Mouse (Mus musculus) small intestine, adult 2 months (tissue): ENCODE measurements around the gene Gsc2. TPM values are rescaled to one million over a fixed set of nuclear protein-coding genes. Genes with fewer than 3 reads are reported as not detected.

ENCODE experiments used
- H3K27ac ChIP-seq: fragments of 200-500 bp; 2 replicates; pipeline ENCODE4 v1.5.1; 2012; ENCODE audit warnings: low read depth, low read length, control low read depth, inconsistent platforms; ENCODE audit not compliant: insufficient read depth
- H3K27me3 ChIP-seq: fragments of 200-500 bp; 2 replicates; pipeline ENCODE4 v1.6.1; 2012; ENCODE audit warnings: mild to moderate bottlenecking, moderate library complexity, low read length, inconsistent platforms; ENCODE audit not compliant: control insufficient read depth, insufficient read depth
- H3K36me3 ChIP-seq: fragments of 200-500 bp; 2 replicates; pipeline ENCODE4 v1.6.1; 2012; ENCODE audit warnings: mild to moderate bottlenecking, low read length, control low read depth, inconsistent platforms; ENCODE audit not compliant: control insufficient read depth, insufficient read depth
- H3K4me1 ChIP-seq: fragments of 200-500 bp; 2 replicates; pipeline ENCODE4 v1.6.1; 2012; ENCODE audit warnings: low read length, inconsistent platforms, mixed read lengths; ENCODE audit not compliant: control insufficient read depth, insufficient read depth, insufficient read length
- H3K4me3 ChIP-seq: fragments of 200-500 bp; 2 replicates; pipeline ENCODE4 v1.5.1; 2012; ENCODE audit warnings: low read depth, mild to moderate bottlenecking, control low read depth, inconsistent platforms, low read length, moderate library complexity
- CTCF ChIP-seq: fragments of 200-500 bp; IDR thresholded peaks from 2 replicates; pipeline ENCODE4 v1.5.1; 2012; ENCODE audit warnings: low read depth, mild to moderate bottlenecking, control low read depth, inconsistent platforms, low read length, moderate library complexity, mixed read lengths; ENCODE audit not compliant: insufficient replicate concordance, insufficient read length; ENCODE audit errors: extremely low read depth
- POLR2A ChIP-seq: fragments of 200-500 bp; IDR thresholded peaks from 2 replicates; pipeline ENCODE4 v1.6.1; 2012; ENCODE audit warnings: low read depth, mild to moderate bottlenecking, control low read depth, inconsistent platforms, low read length, moderate library complexity
- WGBS: fragments of 180-500 bp; shearing (Covaris S2); methylation state at CpG from one replicate; pipeline ENCODE4 v1.1.7; 2018; 5-methylcytosine and 5-hydroxymethylcytosine counted together
- polyA plus RNA-seq: library from polyadenylated mRNA; depleted of rRNA; stranded (reverse); fragments of >200 nt; gene quantifications from 2 replicates; pipeline ENCODE4 v1.2.3, GENCODE M21; 2012

Gsc2 gene
- polyA plus RNA-seq, 1 experiment = not detected

- Histone ChIP-seq H3K27me3 (no peaks in the 10 kb centered on the region), H3K36me3 (peaks cover 3% of the 10 kb centered on the region; the same call in 1 of the 2 replicates), H3K4me1 (peaks cover 3% of the 10 kb centered on the region; the same call in 1 of the 2 replicates), H3K27ac (no peak overlapping the region), H3K4me3 (no peak overlapping the region)
- TF ChIP-seq CTCF = no peak
- no peak for TF ChIP-seq POLR2A
- 54% methylated on average over 6 of the region's 6 CpGs for WGBS
Measured at GRCm38 (mm10) chr16:17884116-17884515, 30.7 kb downstream of the Gsc2 start.

GRCm38 (mm10) chr16:17882196-17882595, 32.7 kb downstream of the Gsc2 start:
- Histone ChIP-seq H3K36me3 (peaks cover 4% of the 10 kb centered on the region; the same call in 1 of the 2 replicates), H3K4me3 (no peak overlapping the region), H3K4me1 (peaks cover 3% of the 10 kb centered on the region; the same call in 1 of the 2 replicates), H3K27ac (no peak overlapping the region), H3K27me3 (no peaks in the 10 kb centered on the region)
- no peak for TF ChIP-seq POLR2A
- TF ChIP-seq CTCF = no peak

GRCm38 (mm10) chr16:17879571-17879970, 35.3 kb downstream of the Gsc2 start:
- no peak overlapping the region for H3K4me3 ChIP-seq
- WGBS = 91% methylated on average over 4 of the region's 4 CpGs

GRCm38 (mm10) chr16:17876096-17876495, 38.8 kb downstream of the Gsc2 start:
- Histone ChIP-seq H3K27me3 (no peaks in the 10 kb centered on the region), H3K4me3 (no peak overlapping the region)
- 91% methylated on average over 1 of the region's 1 CpGs for WGBS

More at GRCm38 (mm10) chr16:17879571-17879970, 35.3 kb downstream of the Gsc2 start:
- peaks cover 5% of the 10 kb centered on the region; the same call in 1 of the 2 replicates for H3K4me1 ChIP-seq
- H3K36me3 ChIP-seq = peaks cover 2% of the 10 kb centered on the region; the same call in 1 of the 2 replicates
- TF ChIP-seq POLR2A (no peak), CTCF (no peak)
- H3K27ac ChIP-seq = no peak overlapping the region
- no peaks in the 10 kb centered on the region for H3K27me3 ChIP-seq

GRCm38 (mm10) chr16:17875174-17875573, 39.7 kb downstream of the Gsc2 start:
- peaks cover 22% of the 10 kb centered on the region for H3K4me1 ChIP-seq
- H3K4me3 ChIP-seq = no peak overlapping the region
- WGBS = 44% methylated on average over 4 of the region's 4 CpGs
- H3K36me3 ChIP-seq = peaks cover 1% of the 10 kb centered on the region; the same call in 1 of the 2 replicates
- H3K27me3 ChIP-seq = no peaks in the 10 kb centered on the region
- no peak for TF ChIP-seq CTCF
- TF ChIP-seq POLR2A = no peak
- no peak overlapping the region for H3K27ac ChIP-seq

More at GRCm38 (mm10) chr16:17876096-17876495, 38.8 kb downstream of the Gsc2 start:
- TF ChIP-seq CTCF = no peak
- no peak for TF ChIP-seq POLR2A
- Histone ChIP-seq H3K4me1 (peaks cover 18% of the 10 kb centered on the region), H3K36me3 (peaks cover 1% of the 10 kb centered on the region; the same call in 1 of the 2 replicates), H3K27ac (no peak overlapping the region)

GRCm38 (mm10) chr16:17872995-17873394, 41.9 kb downstream of the Gsc2 start:
- TF ChIP-seq POLR2A (no peak), CTCF (no peak)
- peaks cover 1% of the 10 kb centered on the region; the same call in 1 of the 2 replicates for H3K36me3 ChIP-seq
- WGBS = 88% methylated on average over 4 of the region's 4 CpGs
- peaks cover 31% of the 10 kb centered on the region for H3K4me1 ChIP-seq
- H3K4me3 ChIP-seq = no peak overlapping the region
- H3K27ac ChIP-seq = no peak overlapping the region
- no peaks in the 10 kb centered on the region for H3K27me3 ChIP-seq

- peaks cover 33% of the 10 kb centered on the region for H3K4me1 ChIP-seq
- H3K27me3 ChIP-seq = no peaks in the 10 kb centered on the region
- H3K27ac ChIP-seq = no peak overlapping the region
- H3K4me3 ChIP-seq = no peak overlapping the region
- peaks cover 4% of the 10 kb centered on the region; the same call in 1 of the 2 replicates for H3K36me3 ChIP-seq
- 39% methylated on average over 5 of the region's 5 CpGs for WGBS
- no peak for TF ChIP-seq POLR2A
- TF ChIP-seq CTCF = no peak
Measured at GRCm38 (mm10) chr16:17871248-17871647, 43.6 kb downstream of the Gsc2 start.
